Mouse (Mus musculus) forebrain, embryonic 13.5 days (tissue): ENCODE measurements around the gene Rpl3l. TPM values are rescaled to one million over a fixed set of nuclear protein-coding genes. Genes with fewer than 3 reads are reported as not detected.

Source experiments
- ATAC-seq: fragments of 200-750 bp; cut with Nextera tagmentation; 2 replicates; pipeline ENCODE4 v1.8.0; 2017
- H3K27ac ChIP-seq: fragments of 300-500 bp; sonication (generic); 2 replicates; pipeline ENCODE4 v1.5.1; 2015; ENCODE audit warnings: inconsistent platforms, mild to moderate bottlenecking, moderate library complexity
- H3K27me3 ChIP-seq: fragments of 300-500 bp; sonication (generic); 2 replicates; pipeline ENCODE4 v1.6.1; 2015; ENCODE audit warnings: mild to moderate bottlenecking, inconsistent platforms
- H3K36me3 ChIP-seq: fragments of 300-500 bp; sonication (generic); 2 replicates; pipeline ENCODE4 v1.6.1; 2015; ENCODE audit warnings: mild to moderate bottlenecking, inconsistent platforms; ENCODE audit not compliant: poor library complexity, severe bottlenecking
- H3K4me1 ChIP-seq: fragments of 300-500 bp; sonication (generic); 2 replicates; pipeline ENCODE4 v1.6.1; 2015; ENCODE audit warnings: inconsistent platforms
- H3K4me2 ChIP-seq: fragments of 300-500 bp; sonication (generic); 2 replicates; pipeline ENCODE4 v1.6.1; 2015; ENCODE audit warnings: inconsistent platforms, mild to moderate bottlenecking, moderate library complexity
- H3K4me3 ChIP-seq: fragments of 300-500 bp; sonication (generic); 2 replicates; pipeline ENCODE4 v1.5.1; 2015; ENCODE audit warnings: mild to moderate bottlenecking, inconsistent platforms
- H3K9ac ChIP-seq: fragments of 300-500 bp; sonication (generic); 2 replicates; pipeline ENCODE4 v1.6.1; 2015; ENCODE audit warnings: mild to moderate bottlenecking, inconsistent platforms
- H3K9me3 ChIP-seq: fragments of 300-500 bp; sonication (generic); replicated peaks from 2 replicates; pipeline ENCODE4 v1.6.1; 2016; ENCODE audit warnings: inconsistent platforms
- WGBS: fragments of 180-500 bp; shearing (Covaris S2); methylation state at CpG from one replicate; pipeline ENCODE4 v1.1.7; 2015; 5-methylcytosine and 5-hydroxymethylcytosine counted together
- polyA plus RNA-seq: library from polyadenylated mRNA; unstranded; fragments of >200 nt; fragmentation: Nextera tagmentation; extraction: Ambion mirVana; gene quantifications from 2 replicates; pipeline ENCODE4 v1.2.1, GENCODE M21; 2015

The Rpl3l gene
- polyA plus RNA-seq, 1 experiment from 2014 or later, result not detected

DNA sequence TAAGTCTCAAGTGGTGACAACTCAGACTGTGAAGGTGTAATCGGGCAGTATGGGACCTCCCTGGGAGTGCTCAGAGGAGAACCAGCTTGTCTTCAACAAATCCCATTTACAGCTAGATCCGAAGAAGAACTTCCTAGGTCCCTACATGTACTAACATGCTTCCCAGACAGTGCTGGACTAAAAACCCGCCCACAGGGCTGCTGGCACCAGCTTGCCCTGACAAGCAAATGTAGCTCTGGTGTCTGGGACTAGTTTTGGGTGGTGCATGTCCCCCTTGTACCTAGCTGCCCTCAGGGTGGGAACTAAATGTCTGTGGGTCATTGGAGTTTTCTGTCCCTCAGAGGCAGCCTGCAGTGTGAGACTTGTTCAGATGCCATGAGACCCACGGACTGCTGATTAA, 23.9 kb downstream of the Rpl3l start:
- no peak for ATAC-seq
- WGBS, result 17% methylated on average over 4 of the region's 4 CpGs
- Histone ChIP-seq H3K9me3 (no peaks in the 10 kb centered on the region), H3K27ac (no peak overlapping the region), H3K4me2 (no peak overlapping the region), H3K4me1 (peaks cover 13% of the 10 kb centered on the region), H3K4me3 (no peak overlapping the region), H3K9ac (no peak overlapping the region), H3K27me3 (peaks cover 73% of the 10 kb centered on the region), H3K36me3 (no peaks in the 10 kb centered on the region)

DNA sequence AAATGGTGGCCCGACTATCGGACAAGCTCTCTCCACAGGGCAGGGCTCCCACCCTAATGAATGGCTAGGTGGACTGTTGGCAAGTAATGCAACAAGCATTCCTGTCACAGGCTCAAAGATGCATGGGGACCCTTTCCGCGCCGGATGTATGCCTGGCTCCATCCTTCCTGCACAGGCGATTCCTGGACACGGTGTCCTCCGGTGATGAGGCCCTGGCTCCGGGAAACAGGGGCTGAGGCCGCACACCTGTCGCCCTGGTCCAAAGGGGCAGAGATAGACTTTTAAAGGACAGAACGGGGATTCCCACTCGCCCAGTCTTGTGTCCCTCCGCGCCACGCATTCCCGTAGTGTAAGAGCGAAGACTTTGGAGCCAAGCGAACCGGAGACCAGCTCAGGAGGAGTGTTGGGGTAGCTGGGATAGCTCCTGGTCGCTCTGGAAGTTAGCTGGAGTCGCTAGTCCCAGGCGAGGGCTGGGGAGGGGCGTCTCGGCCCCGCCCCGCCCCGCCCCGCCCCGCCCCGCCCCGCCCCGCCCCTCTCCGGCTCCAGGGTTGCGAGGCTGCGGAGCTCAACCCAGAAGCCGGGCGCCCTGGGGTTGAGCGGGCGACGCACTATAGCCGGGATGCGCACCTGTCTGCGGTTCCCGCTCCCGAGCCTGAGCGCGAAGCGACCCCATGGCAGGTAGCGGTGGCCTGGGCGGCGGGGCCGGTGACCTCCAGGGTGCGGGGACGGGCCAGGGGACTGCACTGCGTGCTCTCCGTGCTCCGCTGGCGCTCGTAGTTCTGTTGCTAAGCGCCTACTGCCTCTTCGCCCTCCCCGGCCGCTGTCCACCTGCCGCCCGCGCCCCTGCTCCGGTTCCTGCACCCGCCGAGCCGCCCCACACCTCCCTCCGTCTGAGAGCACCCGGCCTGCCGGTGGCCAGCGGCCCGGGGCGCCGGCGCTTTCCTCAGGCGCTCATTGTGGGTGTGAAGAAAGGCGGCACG, 25.1 kb downstream of the Rpl3l start, which contains the start of gene Hs3st6:
Hs3st6 (plus strand) TSS at position 574 of the 980 bp plus-strand sequence.
- Histone ChIP-seq H3K27ac (no peak within 1 kb of the TSS), H3K4me2 (peak within 1 kb of the TSS; percentile 90), H3K27me3 (peaks cover 73% of the 10 kb centered on the region), H3K36me3 (no peaks in the 10 kb centered on the region), H3K9me3 (no peaks in the 10 kb centered on the region), H3K4me1 (peaks cover 13% of the 10 kb centered on the region), H3K9ac (peak within 1 kb of the TSS; percentile 58), H3K4me3 (peak within 1 kb of the TSS; percentile 52)
- peak; percentile 70; the same call in 1 of the 2 replicates for ATAC-seq
- WGBS, result 1% methylated on average over 57 of the region's 82 CpGs

DNA sequence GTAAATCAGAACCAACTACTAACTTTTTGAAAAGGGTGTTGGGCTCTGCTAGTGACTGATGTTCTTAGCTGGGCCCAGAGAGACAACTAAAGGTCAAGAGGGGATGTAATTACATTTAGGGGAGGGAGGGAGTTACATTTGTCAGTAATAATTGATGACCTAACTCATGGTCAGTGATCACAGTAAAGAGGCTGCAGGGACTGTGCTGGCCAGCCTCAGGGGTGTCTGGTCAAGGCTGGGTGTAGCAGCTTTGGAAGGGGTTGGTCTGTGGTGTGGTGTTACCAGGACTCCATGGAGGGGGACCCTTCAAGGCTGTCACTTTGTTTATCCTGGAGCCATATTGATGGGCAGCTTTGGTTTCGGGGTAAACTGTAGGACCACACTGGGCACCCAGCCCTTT, 29.8 kb downstream of the Rpl3l start:
- Histone ChIP-seq H3K9me3 (no peaks in the 10 kb centered on the region), H3K4me1 (peaks cover 9% of the 10 kb centered on the region), H3K4me3 (no peak overlapping the region), H3K27me3 (peaks cover 49% of the 10 kb centered on the region), H3K4me2 (no peak overlapping the region), H3K27ac (no peak overlapping the region), H3K36me3 (no peaks in the 10 kb centered on the region), H3K9ac (no peak overlapping the region)
- 81% methylated on average over 1 of the region's 1 CpGs for WGBS
- ATAC-seq, result no peak

DNA sequence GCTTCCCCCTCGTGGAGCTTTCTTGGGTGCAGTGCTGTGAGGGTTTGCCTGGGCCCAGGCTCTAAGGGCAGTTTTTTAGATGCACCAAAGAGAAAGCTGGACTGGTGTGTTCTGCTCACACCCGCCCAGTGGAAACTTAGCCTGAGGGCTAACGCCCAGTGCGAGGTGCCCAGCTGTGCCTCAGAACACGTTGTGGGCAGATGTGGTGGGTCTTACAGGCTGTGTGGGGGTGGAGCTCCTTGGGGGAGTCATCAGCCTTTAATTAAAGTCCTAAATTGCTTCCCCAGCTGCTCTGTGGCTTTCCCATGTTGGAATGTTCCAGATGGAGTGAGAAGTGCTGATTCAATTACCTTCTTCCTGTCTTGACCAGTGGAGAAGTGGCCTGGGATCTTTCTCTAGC, 33.5 kb downstream of the Rpl3l start:
- H3K9ac ChIP-seq, result no peak overlapping the region
- no peak for ATAC-seq

DNA sequence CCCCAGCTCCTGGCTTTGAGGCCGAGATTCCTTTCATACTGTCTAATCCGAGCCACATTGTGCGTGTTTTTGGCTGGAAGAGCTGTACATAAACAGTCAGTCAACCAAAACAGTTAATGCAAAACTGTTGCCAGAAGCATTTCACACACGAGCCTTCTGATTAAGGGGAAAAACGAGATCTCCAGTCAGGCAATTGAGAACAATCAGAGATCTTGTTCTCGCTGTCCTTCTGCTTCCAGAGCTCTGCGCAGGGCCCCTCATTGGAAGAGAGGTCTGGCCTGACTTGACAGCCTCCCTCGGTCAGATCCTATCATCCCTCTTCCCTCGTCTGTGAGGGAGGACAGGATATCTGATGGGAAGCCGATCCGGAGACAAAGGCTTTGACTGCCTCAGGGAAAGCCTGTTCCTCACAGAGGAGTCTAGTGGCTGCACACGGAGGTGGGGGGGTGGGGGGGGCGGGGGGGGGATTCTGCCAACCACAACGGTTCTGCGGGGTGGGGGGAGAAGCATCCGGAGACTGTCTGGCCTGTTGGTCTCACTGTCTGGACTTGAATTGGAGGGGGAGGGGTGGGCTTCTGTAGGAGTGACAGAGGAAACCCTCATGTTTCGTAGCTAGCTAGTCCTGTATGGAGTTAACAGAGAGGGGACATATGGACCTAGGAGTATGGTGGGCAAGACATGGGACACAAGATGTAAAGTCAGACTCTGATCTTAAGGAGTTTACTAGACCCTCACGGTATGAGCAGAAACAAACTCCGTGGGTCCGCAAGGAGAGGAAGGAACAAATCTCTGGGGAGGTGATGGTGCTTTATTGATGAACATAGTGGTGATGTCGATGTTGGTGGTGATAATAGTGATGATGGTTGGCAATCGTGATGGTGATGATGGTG, 37.6 kb downstream of the Rpl3l start:
- Histone ChIP-seq H3K9ac (no peak overlapping the region), H3K36me3 (no peaks in the 10 kb centered on the region), H3K27ac (no peak overlapping the region), H3K4me1 (no peaks in the 10 kb centered on the region), H3K4me3 (no peak overlapping the region), H3K4me2 (no peak overlapping the region), H3K9me3 (no peaks in the 10 kb centered on the region), H3K27me3 (no peaks in the 10 kb centered on the region; the same call in 1 of the 2 replicates)
- 59% methylated on average over 21 of the region's 22 CpGs for WGBS
- ATAC-seq, result no peak

More for the DNA sequence above, 33.5 kb downstream of the Rpl3l start:
- no peak overlapping the region for H3K4me2 ChIP-seq
- H3K36me3 ChIP-seq, result no peaks in the 10 kb centered on the region
- peaks cover 12% of the 10 kb centered on the region; the same call in 1 of the 2 replicates for H3K27me3 ChIP-seq
- no peak overlapping the region for H3K4me3 ChIP-seq
- no peaks in the 10 kb centered on the region for H3K9me3 ChIP-seq
- 60% methylated on average over 5 of the region's 5 CpGs for WGBS
- no peaks in the 10 kb centered on the region for H3K4me1 ChIP-seq
- no peak overlapping the region for H3K27ac ChIP-seq

DNA sequence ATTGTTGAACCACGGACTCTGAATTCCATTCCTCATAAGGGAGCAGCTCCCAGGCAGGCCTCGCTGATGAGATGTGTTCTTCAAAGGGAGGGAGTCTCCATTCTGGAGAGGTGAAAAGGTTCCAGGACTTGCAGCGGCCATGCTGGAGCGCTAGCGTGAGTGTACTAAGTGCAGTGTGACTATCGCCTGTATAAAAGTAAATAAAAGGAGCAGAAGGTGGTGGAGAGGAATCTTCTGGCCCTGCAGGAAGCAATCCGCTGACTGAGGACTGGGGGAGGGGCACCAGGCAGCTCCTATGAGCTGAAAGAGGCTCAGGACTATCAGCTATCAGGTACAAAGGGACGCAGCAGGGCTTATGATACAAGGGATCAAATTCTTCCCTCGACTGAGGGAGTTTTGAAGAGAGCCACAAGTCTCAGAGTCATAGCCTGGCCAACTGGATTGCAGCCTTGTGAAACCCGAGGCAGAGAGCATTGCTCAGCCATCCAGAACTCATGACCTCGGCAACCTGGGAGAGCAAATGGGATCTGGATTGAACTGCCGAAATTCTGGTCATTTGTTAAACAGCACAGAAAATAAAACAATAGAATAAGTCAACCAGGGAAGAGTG, 38.8 kb downstream of the Rpl3l start:
- H3K4me3 ChIP-seq, result no peak overlapping the region
- no peak for ATAC-seq
- H3K27me3 ChIP-seq, result no peaks in the 10 kb centered on the region; the same call in 1 of the 2 replicates
- H3K9ac ChIP-seq, result no peak overlapping the region
- H3K4me1 ChIP-seq, result no peaks in the 10 kb centered on the region
- H3K4me2 ChIP-seq, result no peak overlapping the region
- WGBS, result 22% methylated on average over 12 of the region's 12 CpGs
- H3K36me3 ChIP-seq, result no peaks in the 10 kb centered on the region
- H3K27ac ChIP-seq, result no peak overlapping the region
- no peaks in the 10 kb centered on the region for H3K9me3 ChIP-seq

DNA sequence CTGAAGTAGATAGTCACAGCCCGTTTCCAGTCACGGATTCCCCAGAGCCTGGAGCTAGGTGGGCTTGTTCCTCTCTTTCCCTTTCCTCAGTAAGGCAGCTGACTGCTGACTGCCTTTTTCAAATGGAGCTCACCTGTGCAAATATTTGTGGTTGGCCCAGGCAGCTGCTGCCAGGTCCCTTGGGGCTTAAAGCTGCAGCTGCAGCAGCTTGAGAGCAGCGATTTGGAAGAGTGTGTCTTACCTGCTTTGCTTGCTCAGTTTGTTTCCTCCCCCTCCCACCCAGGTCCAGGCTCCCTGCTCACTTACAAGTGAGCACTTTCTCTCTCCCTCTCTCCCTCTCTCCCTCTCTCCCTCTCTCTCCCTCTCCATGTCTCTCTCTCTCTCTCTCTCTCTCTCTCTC, 41.5 kb downstream of the Rpl3l start:
- no peak overlapping the region for H3K4me2 ChIP-seq
- WGBS, result 49% methylated on average over 3 of the region's 3 CpGs
- ATAC-seq, result no peak

DNA sequence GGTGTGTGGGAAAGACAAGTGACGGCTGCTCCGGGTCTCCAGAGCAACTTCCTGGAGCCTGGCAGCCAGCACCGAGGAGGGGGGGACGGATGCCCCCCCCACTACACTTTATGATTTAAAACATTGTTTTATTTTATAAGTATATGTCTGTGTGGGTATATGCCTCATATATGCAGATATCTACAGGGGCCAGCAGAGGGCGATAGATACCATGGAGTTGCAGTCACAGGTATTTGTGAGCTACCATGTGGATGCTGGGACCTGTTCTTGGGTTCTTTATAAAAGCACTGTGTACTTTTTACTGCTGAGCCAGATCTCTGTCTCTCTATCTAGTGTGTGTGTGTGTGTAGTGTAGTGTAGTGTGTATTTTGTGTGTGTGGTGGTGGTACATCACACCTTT, 45.6 kb downstream of the Rpl3l start:
- H3K36me3 ChIP-seq, result no peaks in the 10 kb centered on the region
- H3K4me2 ChIP-seq, result no peak overlapping the region
- H3K27me3 ChIP-seq, result no peaks in the 10 kb centered on the region; the same call in 1 of the 2 replicates
- WGBS, result 89% methylated on average over 5 of the region's 5 CpGs
- H3K4me3 ChIP-seq, result no peak overlapping the region
- H3K9me3 ChIP-seq, result no peaks in the 10 kb centered on the region
- H3K4me1 ChIP-seq, result no peaks in the 10 kb centered on the region
- H3K9ac ChIP-seq, result no peak overlapping the region
- no peak overlapping the region for H3K27ac ChIP-seq
- ATAC-seq, result no peak

More for the DNA sequence above, 41.5 kb downstream of the Rpl3l start:
- Histone ChIP-seq H3K27me3 (no peaks in the 10 kb centered on the region; the same call in 1 of the 2 replicates), H3K9me3 (no peaks in the 10 kb centered on the region), H3K36me3 (no peaks in the 10 kb centered on the region), H3K4me3 (no peak overlapping the region), H3K27ac (no peak overlapping the region), H3K9ac (no peak overlapping the region), H3K4me1 (no peaks in the 10 kb centered on the region)

DNA sequence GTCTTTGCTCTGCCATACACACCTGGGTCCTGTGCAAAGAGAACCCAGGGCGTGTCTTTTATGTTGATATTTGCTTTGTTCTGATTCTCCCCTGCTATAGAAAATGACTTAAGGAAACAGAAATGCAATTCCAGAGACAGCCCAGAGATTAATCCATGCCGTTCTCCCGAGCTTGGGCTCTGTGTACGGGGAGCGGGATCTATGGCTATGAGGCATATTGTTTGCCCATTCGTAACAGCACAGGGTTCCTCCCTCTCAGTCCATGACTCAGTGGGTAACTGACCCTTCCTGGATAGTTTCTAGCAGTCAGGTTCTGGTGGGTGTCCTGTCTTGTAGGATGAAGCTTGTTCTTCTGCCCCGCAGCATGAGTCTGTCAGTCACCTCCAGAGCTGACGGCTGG, 47.6 kb downstream of the Rpl3l start:
- 84% methylated on average over 8 of the region's 8 CpGs for WGBS
- no peaks in the 10 kb centered on the region for H3K9me3 ChIP-seq
- H3K36me3 ChIP-seq, result no peaks in the 10 kb centered on the region
- H3K4me3 ChIP-seq, result no peak overlapping the region
- H3K9ac ChIP-seq, result no peak overlapping the region
- no peaks in the 10 kb centered on the region for H3K4me1 ChIP-seq
- ATAC-seq, result no peak
- H3K4me2 ChIP-seq, result no peak overlapping the region
- no peaks in the 10 kb centered on the region for H3K27me3 ChIP-seq
- no peak overlapping the region for H3K27ac ChIP-seq

DNA sequence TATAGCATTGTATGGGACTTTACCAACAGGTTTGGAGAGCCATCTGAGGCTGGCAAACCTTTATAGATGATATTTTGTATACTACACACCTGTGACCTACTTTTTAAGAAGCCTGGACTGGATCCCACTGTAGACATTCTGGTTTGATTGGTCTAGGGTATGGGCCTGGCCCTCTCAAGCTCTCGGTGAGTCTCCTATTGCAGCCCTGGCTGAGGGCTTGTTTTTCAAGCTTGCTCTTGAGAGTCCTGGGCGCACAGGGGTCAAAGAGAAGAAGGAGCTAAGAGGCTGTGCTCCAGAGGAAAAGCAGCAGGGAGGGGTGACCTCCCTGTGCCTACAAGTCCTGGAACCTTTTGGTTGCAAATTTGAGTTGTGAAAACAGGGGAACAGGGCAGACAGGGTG, 49.5 kb downstream of the Rpl3l start:
- H3K36me3 ChIP-seq, result no peaks in the 10 kb centered on the region
- ATAC-seq, result no peak
- H3K4me2 ChIP-seq, result no peak overlapping the region
- no peaks in the 10 kb centered on the region for H3K9me3 ChIP-seq
- no peak overlapping the region for H3K4me3 ChIP-seq
- H3K27me3 ChIP-seq, result no peaks in the 10 kb centered on the region
- no peak overlapping the region for H3K9ac ChIP-seq
- WGBS, result 80% methylated on average over 2 of the region's 2 CpGs
- no peak overlapping the region for H3K27ac ChIP-seq
- H3K4me1 ChIP-seq, result no peaks in the 10 kb centered on the region

DNA sequence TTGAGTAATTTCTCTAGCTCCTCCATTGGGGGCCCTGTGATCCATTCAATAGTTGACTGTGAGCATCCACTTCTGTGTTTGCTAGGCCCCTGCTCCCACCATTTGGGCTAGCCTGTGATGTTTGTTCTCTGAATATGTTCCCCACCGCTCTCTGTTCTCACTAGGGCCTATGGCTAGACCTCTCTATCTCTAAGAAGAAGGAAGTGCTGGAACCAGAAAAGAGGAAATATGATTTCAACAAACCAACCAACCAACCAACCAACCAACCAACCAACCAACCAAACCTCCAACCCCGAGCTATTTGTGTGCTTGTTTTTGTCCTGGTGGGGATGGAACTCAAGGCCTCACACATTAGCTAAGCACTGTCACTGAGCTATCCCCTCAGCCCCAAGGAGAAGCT, 53.2 kb downstream of the Rpl3l start:
- H3K9ac ChIP-seq, result no peak overlapping the region
- H3K36me3 ChIP-seq, result no peaks in the 10 kb centered on the region
- WGBS, result 92% methylated on average over 2 of the region's 2 CpGs
- H3K27me3 ChIP-seq, result no peaks in the 10 kb centered on the region
- H3K4me2 ChIP-seq, result no peak overlapping the region
- H3K4me1 ChIP-seq, result no peaks in the 10 kb centered on the region
- no peaks in the 10 kb centered on the region for H3K9me3 ChIP-seq
- no peak for ATAC-seq
- no peak overlapping the region for H3K27ac ChIP-seq
- H3K4me3 ChIP-seq, result no peak overlapping the region
